Mouse (Mus musculus) large intestine, adult 2 months (tissue): ENCODE results near the gene Shc2. TPM values are rescaled to one million over a fixed set of nuclear protein-coding genes. Genes with fewer than 3 reads are reported as not detected.

ENCODE experiments used
- DNase-seq: peaks from one replicate; pipeline ENCODE4 v3.0.0-alpha.2; 2012; ENCODE audit warnings: low read depth, low spot score
- WGBS: fragments of 180-500 bp; shearing (Covaris S2); methylation state at CpG from one replicate; pipeline ENCODE4 v1.1.7; 2018; 5-methylcytosine and 5-hydroxymethylcytosine counted together
- polyA plus RNA-seq: library from polyadenylated mRNA; depleted of rRNA; stranded (reverse); fragments of >200 nt; gene quantifications from 2 replicates; pipeline ENCODE4 v1.2.3, GENCODE M21; 2012

The Shc2 gene
- polyA plus RNA-seq, 1 experiment, result 1.4 TPM

- no peak for DNase-seq
- 73% methylated on average over 9 of the region's 9 CpGs for WGBS
These were observed 12.3 kb downstream of the Shc2 start for GRCm38 (mm10) chr10:79625398-79625797.

- DNase-seq, result no peak
- 69% methylated on average over 12 of the region's 12 CpGs for WGBS
These were observed 13.8 kb downstream of the Shc2 start for GRCm38 (mm10) chr10:79623950-79624349.

DNA sequence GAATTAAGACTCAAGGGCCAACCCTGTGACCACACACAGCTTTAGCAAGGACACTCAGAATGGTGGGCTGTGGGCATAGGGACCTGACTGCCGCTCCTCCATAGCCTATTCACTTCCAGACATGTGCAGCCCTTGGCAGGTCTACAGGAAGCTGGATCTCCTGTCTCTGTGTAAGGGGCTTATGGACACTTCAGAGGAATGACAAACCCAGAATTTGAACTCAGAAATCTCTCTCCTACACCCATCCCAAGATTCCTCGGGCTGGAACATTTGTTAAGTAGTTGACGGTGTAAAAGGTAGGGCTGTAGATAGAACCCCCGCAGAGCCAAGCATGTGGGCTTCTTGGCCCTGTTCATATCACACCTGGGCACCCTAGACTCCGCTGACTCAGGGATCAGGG lies 21.3 kb downstream of the Shc2 start:
- DNase-seq, result no peak
- 90% methylated on average over 5 of the region's 5 CpGs for WGBS

GRCm38 (mm10) chr10:79615860-79616259 lies 21.9 kb downstream of the Shc2 start:
- no peak for DNase-seq
- WGBS, result 11% methylated on average over 8 of the region's 8 CpGs

- no peak for DNase-seq
- WGBS, result 75% methylated on average over 1 of the region's 1 CpGs
These were observed 23.4 kb downstream of the Shc2 start for GRCm38 (mm10) chr10:79614305-79614643.

GRCm38 (mm10) chr10:79613578-79614304 lies 24.0 kb downstream of the Shc2 start, which contains the start of gene C2cd4c:
Gene C2cd4c, minus strand, starts transcription at chr10:79614025.
- 2% methylated on average over 60 of the region's 60 CpGs for WGBS
- DNase-seq, result peak; percentile 37

DNA sequence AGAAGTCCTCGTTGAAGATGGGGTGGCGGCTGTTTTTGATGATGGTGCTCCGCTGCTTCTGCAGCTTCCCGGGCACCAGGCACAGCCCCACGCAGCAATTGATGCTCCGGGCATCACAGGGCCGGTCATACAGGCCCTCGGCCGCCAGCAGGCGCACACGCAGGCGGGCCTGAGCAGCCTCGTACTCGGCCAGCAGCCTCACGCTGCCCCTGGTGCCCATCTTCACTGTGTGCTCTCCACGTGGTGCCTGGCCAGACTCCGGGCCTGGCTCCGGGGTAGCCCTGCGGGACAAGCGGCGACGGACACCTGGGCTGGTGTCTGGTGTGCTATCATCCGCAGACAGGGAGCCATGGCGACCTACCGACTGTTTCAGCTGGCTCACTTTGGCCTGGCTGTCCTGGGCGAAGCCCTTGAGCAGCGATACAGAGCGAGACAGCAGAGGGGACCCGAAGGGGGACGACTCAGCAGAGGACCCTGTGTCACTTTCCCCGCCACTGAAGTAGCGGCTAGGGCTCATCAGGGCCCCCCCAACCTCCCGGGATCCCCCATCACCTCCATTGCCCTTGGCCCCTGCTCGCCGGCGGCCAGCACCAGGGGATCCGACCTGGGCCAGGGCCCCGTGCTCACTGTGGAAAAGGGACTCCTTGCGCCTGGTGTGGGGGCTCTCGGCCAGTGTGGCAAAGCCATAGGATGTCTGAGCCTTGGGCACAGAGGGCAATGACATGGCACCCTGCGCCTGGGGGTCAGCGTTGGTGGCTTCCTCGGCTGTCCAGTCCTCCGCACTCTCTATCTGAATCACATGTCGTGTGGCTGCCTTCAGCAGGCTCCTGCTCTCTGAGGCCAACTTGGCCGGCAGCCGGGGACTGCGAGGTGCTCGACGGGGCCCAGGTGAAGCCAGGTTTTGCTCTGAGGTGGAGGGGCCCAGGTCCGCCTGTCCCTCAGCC lies 25.3 kb downstream of the Shc2 start:
- 15% methylated on average over 51 of the region's 51 CpGs for WGBS
- DNase-seq, result no peak

DNA sequence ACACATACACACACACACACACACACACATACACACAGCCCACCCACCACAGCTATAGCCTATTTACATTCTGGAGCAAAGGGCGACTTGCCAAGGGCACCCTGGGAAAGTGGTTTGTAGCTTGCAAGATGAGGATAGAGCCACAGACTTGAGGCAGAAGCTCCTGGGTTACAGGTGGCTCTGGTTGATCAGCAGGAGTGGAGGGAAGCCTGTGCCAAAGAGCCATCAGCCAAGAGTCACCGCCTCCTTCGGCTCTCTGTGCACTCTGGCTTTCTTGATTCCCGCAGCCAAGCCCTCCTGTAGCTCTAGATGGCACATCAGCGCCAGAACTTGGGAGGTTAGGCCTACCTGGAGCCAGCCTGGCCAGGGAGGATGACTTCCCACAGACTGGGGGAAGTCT lies 26.4 kb downstream of the Shc2 start:
- DNase-seq, result no peak
- 43% methylated on average over 5 of the region's 5 CpGs for WGBS

GRCm38 (mm10) chr10:79609276-79609675 lies 28.4 kb downstream of the Shc2 start:
- WGBS, result 68% methylated on average over 3 of the region's 3 CpGs
- no peak for DNase-seq

DNA sequence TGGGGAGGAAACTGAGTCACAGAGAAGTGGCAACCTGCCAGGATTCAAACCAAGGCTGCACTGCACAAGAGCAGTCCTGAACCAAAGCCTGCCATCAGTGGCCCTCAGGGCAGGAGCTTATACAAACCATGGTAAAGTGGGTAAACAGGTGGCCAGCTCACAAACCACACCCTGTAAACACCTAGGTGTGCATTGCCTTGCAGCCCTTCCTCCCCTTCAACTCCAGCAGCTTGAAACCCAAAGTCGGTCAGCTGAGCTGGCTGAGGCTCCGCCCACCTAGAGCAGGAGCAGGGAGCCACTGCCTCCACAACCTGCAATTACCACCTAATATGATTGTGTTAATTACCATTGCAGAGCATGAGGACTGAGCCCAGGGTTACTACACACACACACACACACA lies 29.8 kb downstream of the Shc2 start:
- no peak for DNase-seq
- WGBS, result 20% methylated on average over 2 of the region's 2 CpGs

- WGBS, result 63% methylated on average over 4 of the region's 4 CpGs
- no peak for DNase-seq
These were observed 31.2 kb downstream of the Shc2 start for GRCm38 (mm10) chr10:79606537-79606936.

GRCm38 (mm10) chr10:79597936-79598230 lies 39.8 kb downstream of the Shc2 start:
- 76% methylated on average over 4 of the region's 4 CpGs for WGBS
- DNase-seq, result no peak

GRCm38 (mm10) chr10:79597051-79597935 lies 40.4 kb downstream of the Shc2 start:
- WGBS, result 39% methylated on average over 13 of the region's 13 CpGs
- no peak for DNase-seq

DNA sequence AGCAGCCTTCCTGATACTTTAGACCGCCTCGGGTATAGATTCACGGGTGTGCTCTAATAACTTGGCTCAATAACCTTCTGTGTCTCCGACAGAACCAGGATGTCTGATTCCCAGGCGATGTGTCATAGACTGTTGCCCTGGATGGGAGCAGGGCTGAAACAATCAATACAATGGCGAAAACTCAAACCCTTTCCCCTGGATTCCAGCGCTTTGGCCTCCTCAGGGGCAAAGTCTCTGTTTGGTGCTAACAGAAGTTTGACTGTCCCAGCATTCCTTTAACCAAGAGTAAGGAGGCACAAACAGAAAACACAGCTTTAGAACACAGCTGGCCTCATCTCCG lies 42.2 kb downstream of the Shc2 start:
- 50% methylated on average over 8 of the region's 8 CpGs for WGBS
- DNase-seq, result no peak

DNA sequence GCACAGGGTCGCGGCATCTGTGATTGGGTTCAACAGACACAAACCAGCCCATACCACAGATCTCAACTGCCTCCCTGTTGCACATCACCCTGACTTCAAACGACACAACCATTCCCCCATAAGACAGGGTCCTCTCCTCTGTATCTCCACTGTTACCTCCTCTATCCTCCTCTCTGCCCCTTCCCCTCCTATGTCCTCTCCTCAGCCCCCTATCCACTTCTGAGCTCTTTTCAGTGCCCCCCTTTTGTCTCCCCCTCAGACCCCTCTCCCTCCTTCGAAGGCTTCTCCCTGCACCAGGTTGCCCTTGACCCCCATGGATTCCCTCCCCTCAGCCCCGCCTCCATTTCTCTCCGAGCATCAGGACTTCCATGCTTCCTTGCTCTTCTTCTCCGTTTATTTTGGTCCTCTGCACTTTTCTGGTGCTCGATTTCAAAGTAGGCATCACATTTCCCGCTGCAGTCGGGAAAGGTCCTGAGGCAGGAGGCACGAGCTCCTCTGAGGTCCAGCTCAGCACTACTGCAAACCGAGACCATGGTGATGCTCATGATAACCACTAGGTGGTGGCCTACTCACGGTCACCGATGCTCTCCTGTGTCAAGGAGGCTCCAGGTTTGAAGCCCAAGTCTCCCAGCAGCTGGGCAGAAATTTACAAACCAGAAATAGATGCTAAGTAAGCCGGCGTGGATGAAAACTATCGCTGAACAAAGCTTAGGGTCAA lies 42.7 kb downstream of the Shc2 start:
- WGBS, result 16% methylated on average over 17 of the region's 17 CpGs
- peak; percentile 33 for DNase-seq

GRCm38 (mm10) chr10:79594111-79594510 lies 43.6 kb downstream of the Shc2 start:
- WGBS, result 43% methylated on average over 6 of the region's 6 CpGs

DNA sequence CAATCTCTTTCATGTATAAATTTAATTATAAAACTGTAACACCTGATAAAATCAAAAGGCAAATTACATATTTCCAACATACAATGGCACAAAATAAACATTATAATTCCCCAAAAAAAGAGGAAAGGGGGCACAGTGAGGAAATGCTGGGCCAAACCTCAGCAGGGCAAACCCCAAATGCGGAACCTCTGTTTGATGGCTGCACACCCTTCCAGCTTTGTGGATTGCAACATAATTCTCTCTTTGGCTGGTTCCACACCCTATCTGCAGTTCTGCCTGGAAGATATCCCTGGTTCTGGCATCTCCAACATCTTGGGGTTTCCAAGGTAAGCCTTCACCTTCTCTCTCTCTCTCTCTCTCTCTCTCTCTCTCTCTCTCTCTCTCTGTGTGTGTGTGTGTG lies 47.0 kb downstream of the Shc2 start:
- no peak for DNase-seq
- 72% methylated on average over 1 of the region's 1 CpGs for WGBS

More at GRCm38 (mm10) chr10:79594111-79594510, 43.6 kb downstream of the Shc2 start:
- no peak for DNase-seq

GRCm38 (mm10) chr10:79587752-79588126 lies 50.0 kb downstream of the Shc2 start:
- no peak for DNase-seq
- WGBS, result 51% methylated on average over 4 of the region's 4 CpGs

DNA sequence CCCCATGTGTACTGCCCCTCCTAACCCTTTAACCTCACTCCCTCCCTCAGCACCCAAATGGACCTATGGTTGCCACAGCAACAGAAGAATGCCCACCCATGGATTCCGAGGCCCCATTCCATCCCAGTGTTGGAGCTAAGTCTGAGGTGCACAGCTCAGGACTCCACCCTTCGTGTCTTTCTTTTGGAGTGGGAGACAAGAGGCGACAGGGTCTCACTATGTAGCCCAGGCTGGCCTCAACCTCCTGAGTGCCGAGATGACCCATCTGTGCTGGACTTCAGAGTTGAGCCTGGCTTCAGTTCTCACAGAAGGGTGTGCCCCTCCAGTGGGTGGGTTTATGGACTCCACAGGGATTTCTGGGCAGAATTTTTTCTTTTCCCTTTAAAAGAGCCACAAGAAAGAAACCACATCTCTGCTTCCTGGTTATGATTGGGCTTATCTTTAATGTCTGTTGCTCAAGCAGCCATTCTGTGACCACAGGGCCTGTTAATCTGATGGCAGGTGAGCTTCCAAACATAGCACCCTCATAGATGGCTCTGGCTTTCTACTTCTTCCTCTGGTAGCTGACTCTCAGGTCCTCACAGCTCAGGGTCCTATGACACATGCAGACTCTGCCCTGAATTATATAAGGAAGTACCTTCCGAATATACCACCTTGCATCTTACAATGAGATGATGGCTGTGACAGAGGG lies 50.5 kb downstream of the Shc2 start, which contains the start of gene Theg:
Gene Theg, minus strand, starts transcription at position 271 of the 691 bp plus-strand sequence.
- WGBS, result 72% methylated on average over 5 of the region's 5 CpGs
- DNase-seq, result no peak
